Mouse (Mus musculus) right cerebral cortex, adult 18-20 months (tissue): ENCODE measurements around the gene Xrcc4.
"Not testable (repeated sequence)": the region's sequence is repeated elsewhere in the genome, so short reads cannot be mapped to it uniquely, and the experiment has no call there.

Source experiments
- DNase-seq: peaks from one replicate; pipeline ENCODE4 v3.0.0; 2022; ENCODE audit warnings: mixed read lengths

Xrcc4 gene

GRCm38 (mm10) chr13:89801901-89802300 is 287.5 kb downstream of the Xrcc4 start:
- no peak for DNase-seq

- DNase-seq: no peak
These were observed 291.7 kb downstream of the Xrcc4 start for GRCm38 (mm10) chr13:89797721-89798120.

GRCm38 (mm10) chr13:89791475-89791874 is 297.9 kb downstream of the Xrcc4 start:
- DNase-seq: no peak

GRCm38 (mm10) chr13:89782886-89783285 is 306.5 kb downstream of the Xrcc4 start:
- DNase-seq: no peak

- no peak for DNase-seq
These were observed 309.1 kb downstream of the Xrcc4 start for GRCm38 (mm10) chr13:89780276-89780675.

GRCm38 (mm10) chr13:89779208-89779911 is 310.0 kb downstream of the Xrcc4 start:
- DNase-seq: peak; percentile 57

- DNase-seq: no peak
These were observed 311.6 kb downstream of the Xrcc4 start for GRCm38 (mm10) chr13:89777764-89778163.

GRCm38 (mm10) chr13:89777146-89777545 is 312.3 kb downstream of the Xrcc4 start:
- DNase-seq: no peak

- DNase-seq: no peak
These were observed 322.9 kb downstream of the Xrcc4 start for GRCm38 (mm10) chr13:89766551-89766950.

- DNase-seq: no peak
These were observed 323.4 kb downstream of the Xrcc4 start for GRCm38 (mm10) chr13:89765966-89766365.

- DNase-seq: no peak
These were observed 327.1 kb downstream of the Xrcc4 start for GRCm38 (mm10) chr13:89762339-89762738.

- DNase-seq: no peak
These were observed 333.1 kb downstream of the Xrcc4 start for GRCm38 (mm10) chr13:89756347-89756746.

- not testable (repeated sequence) for DNase-seq
These were observed 338.8 kb downstream of the Xrcc4 start for GRCm38 (mm10) chr13:89750562-89750961.

GRCm38 (mm10) chr13:89743201-89743600 is 346.2 kb downstream of the Xrcc4 start:
- no peak for DNase-seq

- no peak for DNase-seq
These were observed 346.7 kb downstream of the Xrcc4 start for GRCm38 (mm10) chr13:89742686-89743200.

- DNase-seq: peak; percentile 19
These were observed 347.4 kb downstream of the Xrcc4 start, which contains the start of gene Vcan for GRCm38 (mm10) chr13:89741766-89742685. TSS of gene Vcan (minus strand) at chr13:89742509.

- DNase-seq: no peak
These were observed 348.3 kb downstream of the Xrcc4 start for GRCm38 (mm10) chr13:89741116-89741551.

- DNase-seq: peak; percentile 74
These were observed 348.9 kb downstream of the Xrcc4 start for GRCm38 (mm10) chr13:89740243-89741115.

- no peak for DNase-seq
These were observed 349.6 kb downstream of the Xrcc4 start for GRCm38 (mm10) chr13:89739696-89740242.

GRCm38 (mm10) chr13:89738776-89739695 is 350.4 kb downstream of the Xrcc4 start:
- DNase-seq: peak; percentile 50

- DNase-seq: no peak
These were observed 351.1 kb downstream of the Xrcc4 start for GRCm38 (mm10) chr13:89738275-89738674.
